Mouse (Mus musculus): Measurements from ENCODE around the gene Rhox12.

The Rhox12 gene

GRCm38 (mm10) chrX:38110807-38111206 is at the start of gene Rhox12:
Rhox12 (minus strand) TSS chrX:38110907.
- no peak for DNase-seq (ENCODE audit: low spot score in 2 of 2)

- DNase-seq (ENCODE audit: low spot score in 2 of 2) = no peak
Observed at GRCm38 (mm10) chrX:38159097-38159496, 48.4 kb upstream of the Rhox12 start.

- no peak for DNase-seq (ENCODE audit: low spot score in 2 of 2)
Observed at GRCm38 (mm10) chrX:38121478-38121877, 10.8 kb upstream of the Rhox12 start.

- DNase-seq (ENCODE audit: low spot score in 2 of 2) = no peak
Observed at GRCm38 (mm10) chrX:38120982-38121381, 10.3 kb upstream of the Rhox12 start, which contains the start of gene Rhox13. Rhox13 (plus strand) TSS chrX:38121219.

GRCm38 (mm10) chrX:38085041-38085440 is 25.7 kb downstream of the Rhox12 start, which contains the start of gene Rhox11:
Rhox11 (minus strand) TSS chrX:38085141.
- no peak for DNase-seq (ENCODE audit: low spot score in 2 of 2)

- DNase-seq (ENCODE audit: low spot score in 2 of 2) = peak; percentile 3 to 8
Observed at GRCm38 (mm10) chrX:38084226-38084625, 26.5 kb downstream of the Rhox12 start.

- no peak for DNase-seq (ENCODE audit: low spot score in 2 of 2)
Observed at GRCm38 (mm10) chrX:38066175-38066574, 44.5 kb downstream of the Rhox12 start, which contains the start of gene Rhox10. Rhox10 (plus strand) TSS chrX:38066475.

- no peak for DNase-seq (ENCODE audit: low spot score in 2 of 2)
Observed at GRCm38 (mm10) chrX:38061544-38061943, 49.2 kb downstream of the Rhox12 start.
